Mouse (Mus musculus) intestine, embryonic 14.5 days (tissue): ENCODE results near the gene Trim67. TPM values are rescaled to one million over a fixed set of nuclear protein-coding genes. Genes with fewer than 3 reads are reported as not detected.
A peak's percentile ranks its signal among the peaks of the same experiment; 100 is the strongest.

Experiments used
- ATAC-seq: fragments of 200-750 bp; cut with Nextera tagmentation; replicated peaks from 2 replicates; pipeline ENCODE4 v1.8.0; 2017; ENCODE audit warnings: low read depth, moderate number of reproducible peaks, moderate TSS enrichment, moderate library complexity; ENCODE audit not compliant: low FRiP score, low TSS enrichment
- DNase-seq: peaks from one replicate; pipeline ENCODE4 v3.0.0-alpha.2; 2018; ENCODE audit warnings: low spot score
- H3K27ac ChIP-seq: fragments of 300-500 bp; sonication (generic); 2 replicates; pipeline ENCODE4 v1.5.1; 2014; ENCODE audit warnings: low read depth, mild to moderate bottlenecking, control low read depth
- H3K27me3 ChIP-seq: fragments of 300-500 bp; sonication (generic); replicated peaks from 2 replicates; pipeline ENCODE4 v1.6.1; 2014; ENCODE audit warnings: low read length, control low read depth; ENCODE audit not compliant: control insufficient read depth, insufficient read depth
- H3K36me3 ChIP-seq: fragments of 300-500 bp; sonication (generic); 2 replicates; pipeline ENCODE4 v1.6.1; 2014; ENCODE audit warnings: low read length, control low read depth; ENCODE audit not compliant: control insufficient read depth, insufficient read depth
- H3K4me1 ChIP-seq: fragments of 300-500 bp; sonication (generic); replicated peaks from 2 replicates; pipeline ENCODE4 v1.6.1; 2014; ENCODE audit warnings: low read length, control low read depth, mixed read lengths; ENCODE audit not compliant: control insufficient read depth, insufficient read depth
- H3K4me2 ChIP-seq: fragments of 300-500 bp; sonication (generic); 2 replicates; pipeline ENCODE4 v1.6.1; 2014; ENCODE audit warnings: low read length
- H3K4me3 ChIP-seq: fragments of 300-500 bp; sonication (generic); 2 replicates; pipeline ENCODE4 v1.5.1; 2014; ENCODE audit warnings: low read depth, low read length, control low read depth, mixed read lengths
- H3K9ac ChIP-seq: fragments of 300-500 bp; sonication (generic); 2 replicates; pipeline ENCODE4 v1.6.1; 2014; ENCODE audit warnings: mild to moderate bottlenecking, low read length
- H3K9me3 ChIP-seq: fragments of 300-500 bp; sonication (generic); 2 replicates; pipeline ENCODE4 v1.6.1; 2016; ENCODE audit warnings: low read length, control low read depth; ENCODE audit not compliant: control insufficient read depth
- WGBS: fragments of 180-500 bp; shearing (Covaris S2); extraction: QIAGEN DNeasy Blood & Tissue Kit; methylation state at CpG from one replicate; pipeline ENCODE4 v1.1.7; 2014; 5-methylcytosine and 5-hydroxymethylcytosine counted together
- polyA plus RNA-seq: library from polyadenylated mRNA; unstranded; fragments of >200 nt; fragmentation: Nextera tagmentation; extraction: Ambion mirVana; gene quantifications from 2 replicates; pipeline ENCODE4 v1.2.1, GENCODE M21; 2014

Gene Trim67
- polyA plus RNA-seq, 1 experiment from 2014 or later, result 1.2 TPM

DNA sequence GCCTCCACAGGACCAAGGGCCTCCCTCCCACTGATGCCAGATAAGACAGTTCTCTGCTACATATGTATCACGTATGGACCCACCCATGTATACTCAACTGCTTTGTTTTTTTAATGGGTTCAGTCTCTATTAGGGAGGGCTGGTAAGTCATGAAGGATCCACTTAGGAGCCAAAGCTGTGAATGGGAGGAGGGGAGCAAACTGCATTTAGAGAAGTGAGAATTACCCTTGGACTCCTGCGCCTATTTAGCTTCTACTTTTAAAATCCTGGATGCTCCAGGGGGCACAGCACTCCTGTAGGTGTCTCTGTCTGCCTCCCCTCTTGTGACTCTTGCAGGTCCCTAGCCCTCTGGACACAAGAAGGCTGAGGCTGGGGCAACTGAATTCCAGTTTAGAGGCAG is 36.7 kb upstream of the Trim67 start:
- ATAC-seq (no peak), DNase-seq (no peak)
- Histone ChIP-seq H3K36me3 (no peaks in the 10 kb centered on the region), H3K4me3 (no peak overlapping the region), H3K27ac (no peak overlapping the region), H3K4me1 (peaks cover 24% of the 10 kb centered on the region), H3K9me3 (no peaks in the 10 kb centered on the region), H3K4me2 (no peak overlapping the region), H3K27me3 (peaks cover 11% of the 10 kb centered on the region), H3K9ac (no peak overlapping the region)
- WGBS, result 70% methylated on average over 2 of the region's 2 CpGs

DNA sequence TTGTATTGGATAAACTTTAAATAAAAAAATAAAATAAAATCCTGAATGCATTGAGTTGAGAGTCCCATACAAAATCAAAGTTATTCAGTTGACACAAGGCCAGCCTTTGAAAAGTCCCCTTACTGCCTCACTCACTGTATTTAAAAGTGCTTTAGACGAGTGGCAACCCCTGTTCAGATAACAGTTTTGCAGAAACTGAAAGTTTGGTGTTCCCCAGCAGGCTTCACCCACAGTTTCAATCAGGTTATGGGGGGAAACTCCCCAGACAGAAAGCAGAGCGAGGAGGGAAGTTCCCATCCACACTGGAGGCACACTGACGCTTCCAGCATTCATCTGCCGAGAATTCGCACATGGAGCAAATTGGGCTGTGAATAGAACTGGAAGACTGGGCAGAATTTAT is 36.3 kb upstream of the Trim67 start:
- Histone ChIP-seq H3K36me3 (no peaks in the 10 kb centered on the region), H3K9me3 (no peaks in the 10 kb centered on the region), H3K27ac (no peak overlapping the region), H3K27me3 (peaks cover 7% of the 10 kb centered on the region), H3K4me3 (no peak overlapping the region), H3K4me2 (no peak overlapping the region), H3K9ac (no peak overlapping the region), H3K4me1 (peaks cover 22% of the 10 kb centered on the region)
- DNase-seq (no peak), ATAC-seq (no peak)
- WGBS, result 78% methylated on average over 5 of the region's 5 CpGs

GRCm38 (mm10) chr8:124758544-124758943 is 34.3 kb upstream of the Trim67 start:
- Histone ChIP-seq H3K4me3 (no peak overlapping the region), H3K9me3 (no peaks in the 10 kb centered on the region), H3K4me2 (no peak overlapping the region), H3K27ac (no peak overlapping the region), H3K4me1 (peaks cover 16% of the 10 kb centered on the region), H3K9ac (no peak overlapping the region), H3K36me3 (no peaks in the 10 kb centered on the region), H3K27me3 (no peaks in the 10 kb centered on the region)
- DNase-seq, result no peak
- WGBS, result 48% methylated on average over 3 of the region's 3 CpGs
- ATAC-seq, result no peak

DNA sequence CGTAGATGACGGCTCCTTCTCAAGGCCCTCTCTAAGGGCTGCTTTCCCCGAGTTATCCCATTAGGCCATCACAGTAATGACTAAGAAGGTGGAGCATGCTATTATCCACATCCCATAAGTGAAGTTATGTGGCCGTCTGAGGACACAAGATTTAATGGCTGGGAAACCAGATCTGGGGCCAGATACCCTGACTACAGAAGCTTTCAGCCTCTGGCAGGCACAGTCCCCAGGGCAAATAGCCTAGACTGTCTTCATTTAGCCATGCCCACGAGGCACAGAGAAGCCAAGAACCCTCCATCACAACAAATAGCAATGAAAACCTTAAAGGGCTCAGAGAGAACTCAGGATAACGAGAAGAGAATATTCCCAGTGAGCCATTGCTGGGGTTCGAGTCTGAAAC is 29.8 kb upstream of the Trim67 start:
- ATAC-seq (no peak), DNase-seq (no peak)
- no peaks in the 10 kb centered on the region for H3K9me3 ChIP-seq
- H3K4me1 ChIP-seq, result no peaks in the 10 kb centered on the region
- 67% methylated on average over 7 of the region's 7 CpGs for WGBS
- no peaks in the 10 kb centered on the region for H3K36me3 ChIP-seq
- H3K27me3 ChIP-seq, result no peaks in the 10 kb centered on the region
- H3K27ac ChIP-seq, result no peak overlapping the region
- H3K4me2 ChIP-seq, result no peak overlapping the region
- H3K9ac ChIP-seq, result no peak overlapping the region
- no peak overlapping the region for H3K4me3 ChIP-seq

DNA sequence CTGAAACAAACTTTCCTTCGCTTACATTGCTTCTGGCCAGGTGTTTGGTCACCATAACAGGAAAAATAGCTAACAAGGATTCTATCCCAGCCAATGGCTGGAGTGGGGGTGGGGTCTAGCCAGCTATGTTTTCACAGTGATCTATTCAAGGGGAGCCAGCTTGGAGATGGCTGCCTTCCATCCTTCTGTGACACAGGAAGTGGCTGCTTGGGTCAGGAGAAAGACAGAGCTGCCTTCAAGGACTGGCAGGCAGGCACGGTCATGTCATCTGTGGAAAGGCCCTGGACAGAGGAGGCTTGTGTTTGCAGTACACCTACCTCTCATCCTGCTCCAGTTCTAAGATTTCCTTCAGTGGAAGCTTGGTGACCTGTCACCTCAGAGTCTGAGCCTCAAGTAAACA is 20.5 kb upstream of the Trim67 start:
- H3K9me3 ChIP-seq, result no peaks in the 10 kb centered on the region
- ATAC-seq (0 out of 2 replicates have a peak, but pooled peaks have one; percentile 5), DNase-seq (no peak)
- no peak overlapping the region for H3K27ac ChIP-seq
- H3K9ac ChIP-seq, result no peak overlapping the region
- no peaks in the 10 kb centered on the region for H3K27me3 ChIP-seq
- no peaks in the 10 kb centered on the region for H3K36me3 ChIP-seq
- no peak overlapping the region for H3K4me2 ChIP-seq
- 36% methylated on average over 2 of the region's 2 CpGs for WGBS
- H3K4me3 ChIP-seq, result no peak overlapping the region
- no peaks in the 10 kb centered on the region for H3K4me1 ChIP-seq

GRCm38 (mm10) chr8:124775695-124776094 is 17.2 kb upstream of the Trim67 start:
- ATAC-seq (no peak), DNase-seq (peak; percentile 83)
- H3K4me1 ChIP-seq, result peaks cover 4% of the 10 kb centered on the region
- H3K9ac ChIP-seq, result no peak overlapping the region
- no peak overlapping the region for H3K4me3 ChIP-seq
- H3K27ac ChIP-seq, result no peak overlapping the region
- H3K9me3 ChIP-seq, result no peaks in the 10 kb centered on the region
- no peaks in the 10 kb centered on the region for H3K27me3 ChIP-seq
- WGBS, result 17% methylated on average over 16 of the region's 16 CpGs
- H3K36me3 ChIP-seq, result no peaks in the 10 kb centered on the region
- peak overlapping the region; percentile 31 for H3K4me2 ChIP-seq

DNA sequence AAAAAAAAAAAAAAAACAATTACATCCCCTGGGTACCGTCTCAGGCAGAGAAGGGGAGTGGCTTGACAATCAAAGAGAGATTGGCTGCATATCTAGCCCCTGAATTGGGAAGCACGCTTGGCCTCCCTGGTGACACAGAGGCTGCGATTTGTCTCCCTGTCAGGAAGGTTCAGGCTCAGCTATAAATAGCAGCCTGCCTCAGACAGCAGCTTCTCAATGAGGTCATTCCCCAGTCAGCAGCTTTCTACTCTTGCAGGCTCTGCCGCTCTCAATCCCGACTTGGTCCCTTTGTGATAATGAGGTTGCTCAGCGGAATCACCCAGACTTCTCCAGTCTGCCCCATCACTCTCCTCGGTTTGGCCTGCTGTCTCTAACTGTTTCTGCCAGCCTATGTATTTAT is 12.7 kb upstream of the Trim67 start:
- Histone ChIP-seq H3K27ac (0 out of 2 replicates have a peak overlapping the region, but pooled peaks have one; percentile 17), H3K27me3 (no peaks in the 10 kb centered on the region), H3K4me2 (peak overlapping the region; percentile 7; the same call in 1 of the 2 replicates), H3K4me3 (no peak overlapping the region), H3K9ac (no peak overlapping the region), H3K36me3 (no peaks in the 10 kb centered on the region), H3K9me3 (no peaks in the 10 kb centered on the region), H3K4me1 (peaks cover 9% of the 10 kb centered on the region)
- DNase-seq (peak; percentile 61), ATAC-seq (peak; percentile 48; the same call in 1 of the 2 replicates)
- 8% methylated on average over 7 of the region's 7 CpGs for WGBS

DNA sequence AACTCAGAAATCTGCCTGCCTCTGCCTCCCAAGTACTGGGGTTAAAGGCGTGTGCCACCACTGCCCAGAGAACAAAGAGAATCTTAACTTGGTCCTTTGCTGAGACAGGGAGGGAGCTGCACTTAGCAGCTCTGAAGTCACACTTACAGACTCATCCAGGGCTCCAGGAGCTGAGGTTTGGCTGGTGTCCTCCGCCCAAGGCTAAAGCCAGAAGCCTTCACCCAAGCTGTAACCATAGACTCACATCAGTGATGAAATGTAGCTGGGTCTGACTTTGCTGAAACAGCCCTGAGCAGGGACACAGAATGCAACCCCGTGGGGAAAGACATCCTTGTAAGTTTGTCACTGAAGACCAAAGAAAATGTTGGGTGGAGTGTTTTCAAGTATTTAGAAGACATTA is 10.5 kb upstream of the Trim67 start:
- Histone ChIP-seq H3K4me2 (no peak overlapping the region), H3K9me3 (no peaks in the 10 kb centered on the region), H3K27me3 (0 out of 2 replicates have a peak, but pooled peaks cover 9% of the 10 kb centered on the region), H3K27ac (no peak overlapping the region), H3K9ac (no peak overlapping the region), H3K36me3 (no peaks in the 10 kb centered on the region), H3K4me1 (peaks cover 9% of the 10 kb centered on the region), H3K4me3 (no peak overlapping the region)
- DNase-seq, result no peak
- no peak for ATAC-seq
- WGBS, result 71% methylated on average over 3 of the region's 3 CpGs

GRCm38 (mm10) chr8:124783228-124783627 is 9.7 kb upstream of the Trim67 start:
- 90% methylated on average over 15 of the region's 15 CpGs for WGBS
- Histone ChIP-seq H3K4me1 (peaks cover 9% of the 10 kb centered on the region), H3K27me3 (0 out of 2 replicates have a peak, but pooled peaks cover 9% of the 10 kb centered on the region), H3K4me2 (no peak overlapping the region), H3K9me3 (no peaks in the 10 kb centered on the region), H3K36me3 (no peaks in the 10 kb centered on the region), H3K27ac (no peak overlapping the region), H3K9ac (no peak overlapping the region), H3K4me3 (no peak overlapping the region)
- DNase-seq, result no peak
- ATAC-seq, result no peak
